In genomic region chr11:60439621-60440020, GRCm38 (mm10) we compare ENCODE assay signal across 8 mouse cellular contexts. TPM values are rescaled to one million over a fixed set of nuclear protein-coding genes. Genes with fewer than 3 reads are reported as not detected.
A peak's percentile ranks its signal among the peaks of the same experiment; 100 is the strongest.
DNase-seq lines count a peak whose midpoint lies in the region; TF ChIP-seq lines count a peak whose summit lies in the region.
"Not testable (repeated sequence)": the region's sequence is repeated elsewhere in the genome, so short reads cannot be mapped to it uniquely, and the experiment has no call there.
"Had no signal": no experiment of that assay in that cellular context is flagged by ENCODE, and none has a peak within 500 bp of the region (broad histone marks: within the 10 kb centered on the region; RNA-seq: fewer than 3 reads in every experiment).

No protein-coding gene starts in this region.

- not testable (repeated sequence) for H3K9me3 ChIP-seq in E14TG2a.4 (ENCODE audit: low read length); ES-Bruce4 (replicated peaks; ENCODE audit: control insufficient read depth, insufficient read depth, low read length, poor library complexity, severe bottlenecking); ES-E14 (ENCODE audit: control insufficient read depth, insufficient read depth, low read depth, low read length)

- not testable (repeated sequence) for H3K9ac ChIP-seq in ES-Bruce4 (ENCODE audit: low read depth, poor library complexity, severe bottlenecking); ES-E14 (ENCODE audit: insufficient read depth, low read depth, low read length, poor library complexity, severe bottlenecking)

- DNase-seq in ES-CJ7 (ENCODE audit: low read depth, low spot score) (peak; percentile 74), R1 (ENCODE audit: low read depth, low spot score) (peak; percentile 92), ZHBTc4 (ENCODE audit: low read depth, low spot score) (peak; percentile 70)
- DNase-seq in ES-E14 (ENCODE audit: low read depth, low spot score): not testable (repeated sequence)

- TF ChIP-seq CTCF in E14TG2a.4 (conservative IDR thresholded peaks at IDR 0.05; ENCODE audit: low read length); ES-Bruce4 (IDR thresholded peaks at IDR 0.05; ENCODE audit: low read depth, low read length): not testable (repeated sequence)

- H3K4me3 ChIP-seq in E14TG2a.4 (replicated peaks; ENCODE audit: low read length): peak overlapping the region; percentile 50
- H3K4me3 ChIP-seq in ES-Bruce4 (ENCODE audit: low read depth, low read length); ES-E14 (ENCODE audit: insufficient read depth in 1 of 2, low read depth in 1 of 2, low read length in 2 of 2, poor library complexity in 1 of 2, severe bottlenecking in 1 of 2): not testable (repeated sequence)

- TF ChIP-seq EP300 in ES-Bruce4 (IDR thresholded peaks at IDR 0.05; ENCODE audit: insufficient read depth, low read depth, low read length): not testable (repeated sequence)

- in situ Hi-C loops in ES-E14 (cut with MboI; ENCODE audit: low sequenced_read_pairs in 2 of 2, unreplicated experiment in 2 of 2): not testable (repeated sequence)

- peaks cover 85% of the 10 kb centered on the region for H3K36me3 ChIP-seq in E14TG2a.4 (ENCODE audit: insufficient read depth, low read length)
- H3K36me3 ChIP-seq in ES-Bruce4 (ENCODE audit: control insufficient read depth, insufficient read depth, low read length, poor library complexity, severe bottlenecking): peaks cover 38% of the 10 kb centered on the region
- peaks cover 21% of the 10 kb centered on the region for H3K36me3 ChIP-seq in ES-E14 (ENCODE audit: control insufficient read depth, insufficient read depth, low read length, poor library complexity, severe bottlenecking)

- not testable (repeated sequence) for H3K27me3 ChIP-seq in E14TG2a.4 (ENCODE audit: insufficient read depth, low read length); ES-Bruce4 (ENCODE audit: control insufficient read depth, insufficient read depth, low read length, poor library complexity, severe bottlenecking)

- H3K27ac ChIP-seq in ES-Bruce4 (ENCODE audit: insufficient read depth, low read length) (peak overlapping the region; percentile 82), ES-E14 (ENCODE audit: insufficient read depth, low read depth, low read length, poor library complexity, severe bottlenecking) (peak overlapping the region; percentile 67; the same call in 1 of the 2 replicates)

- H3K4me1 ChIP-seq in E14TG2a.4 (replicated peaks; ENCODE audit: low read depth, low read length) (peaks cover 85% of the 10 kb centered on the region), ES-Bruce4 (ENCODE audit: control insufficient read depth, insufficient read depth, low read length) (peaks cover 13% of the 10 kb centered on the region), ES-E14 (ENCODE audit: control insufficient read depth in 2 of 2, insufficient read depth in 2 of 2, low read length in 2 of 2, poor library complexity in 1 of 2) (peaks cover 21 to 27% of the 10 kb centered on the region in 2 experiments)

- not testable (repeated sequence) for TF ChIP-seq POLR2A in ES-Bruce4 (IDR thresholded peaks at IDR 0.05; ENCODE audit: insufficient read depth, low read length)

RNA-seq across cellular contexts. Expression of gene Drg2, which starts 14.8 kb away (rescaled TPM):
- 67.4 and 69.9 TPM in 2 replicates for polyA plus RNA-seq in ES-Bruce4 (2011; ENCODE audit: insufficient read depth, insufficient read length, low read depth, missing spikeins)
- 84.4 and 96.7 TPM in 2 replicates for total RNA-seq in ES-E14 (2012; rRNA removed)

RNA-seq across cellular contexts. Expression of gene Atpaf2, which starts 21.4 kb away (rescaled TPM):
- 22.1 and 28.2 TPM in 2 replicates for polyA plus RNA-seq in ES-Bruce4 (2011; ENCODE audit: insufficient read depth, insufficient read length, low read depth, missing spikeins)
- 32.5 and 34.3 TPM in 2 replicates for total RNA-seq in ES-E14 (2012; rRNA removed)

RNA-seq across cellular contexts. Expression of gene Gid4, which starts 22.7 kb away (rescaled TPM):
- 36.2 and 40.6 TPM in 2 replicates for polyA plus RNA-seq in ES-Bruce4 (2011; ENCODE audit: insufficient read depth, insufficient read length, low read depth, missing spikeins)
- total RNA-seq in ES-E14 (2012; rRNA removed): 19.6 and 19.7 TPM in 2 replicates

RNA-seq across cellular contexts. Expression of gene Myo15, which starts 29.5 kb away (rescaled TPM):
- polyA plus RNA-seq in ES-Bruce4 (2011; ENCODE audit: insufficient read depth, insufficient read length, low read depth, missing spikeins): 0.37 and 0.65 TPM in 2 replicates
- total RNA-seq in ES-E14 (2012; rRNA removed): 0.31 and 0.42 TPM in 2 replicates
- polyA plus RNA-seq: C2C12; CD4-positive, CD25-positive, alpha-beta regulatory T cell, adult 4 months had no signal
